Mouse (Mus musculus): ENCODE results near the gene Tmem135. TPM values are rescaled to one million over a fixed set of nuclear protein-coding genes. Genes with fewer than 3 reads are reported as not detected.

The Tmem135 gene
- polyA plus RNA-seq, 1 experiment from 2014 or later: 36.3 TPM

GRCm38 (mm10) chr7:89407006-89407940, 3.3 kb upstream of the Tmem135 start:
- Histone ChIP-seq H3K9me3 (replicated peaks; ENCODE audit: control insufficient read depth, low read length) (no peaks in the 10 kb centered on the region), H3K9ac (ENCODE audit: low read length) (peak overlapping the region; percentile 37; the same call in 1 of the 2 replicates), H3K36me3 (ENCODE audit: control insufficient read depth, insufficient read depth, low read length) (peaks cover under 1% of the 10 kb centered on the region; the same call in 1 of the 2 replicates), H3K27ac (ENCODE audit: low read length) (peak overlapping the region; percentile 47; the same call in 1 of the 2 replicates), H3K4me3 (replicated peaks; ENCODE audit: low read length) (peak overlapping the region; percentile 30), H3K4me1 (ENCODE audit: control insufficient read depth, insufficient read depth, low read length) (peaks cover 38% of the 10 kb centered on the region), H3K4me2 (ENCODE audit: low read depth, low read length) (peak overlapping the region; percentile 60), H3K27me3 (ENCODE audit: control insufficient read depth, insufficient read depth, low read length) (no peaks in the 10 kb centered on the region)
- no peak for ATAC-seq (ENCODE audit: insufficient read depth, low FRiP score)
- 73% methylated on average over 24 of the region's 24 CpGs for WGBS

- Histone ChIP-seq H3K4me2 (ENCODE audit: low read depth, low read length) (peak overlapping the region; percentile 60), H3K9ac (ENCODE audit: low read length) (peak overlapping the region; percentile 57), H3K4me1 (ENCODE audit: control insufficient read depth, insufficient read depth, low read length) (peaks cover 39% of the 10 kb centered on the region), H3K9me3 (replicated peaks; ENCODE audit: control insufficient read depth, low read length) (no peaks in the 10 kb centered on the region), H3K4me3 (replicated peaks; ENCODE audit: low read length) (peak overlapping the region; percentile 50), H3K27ac (ENCODE audit: low read length) (peak overlapping the region; percentile 61), H3K36me3 (ENCODE audit: control insufficient read depth, insufficient read depth, low read length) (no peaks in the 10 kb centered on the region; the same call in 1 of the 2 replicates), H3K27me3 (ENCODE audit: control insufficient read depth, insufficient read depth, low read length) (no peaks in the 10 kb centered on the region)
- 10% methylated on average over 1 of the region's 1 CpGs for WGBS
- no peak for ATAC-seq (ENCODE audit: insufficient read depth, low FRiP score)
Observed at GRCm38 (mm10) chr7:89406011-89406410, 2.0 kb upstream of the Tmem135 start.

- no peak for ATAC-seq (ENCODE audit: insufficient read depth, low FRiP score)
- under 1% methylated on average over 35 of the region's 35 CpGs for WGBS
Observed at GRCm38 (mm10) chr7:89404734-89405440, 865 bp upstream of the Tmem135 start.

GRCm38 (mm10) chr7:89403053-89403972, 709 bp downstream of the Tmem135 start:
- peak overlapping the region; percentile 80 for H3K4me2 ChIP-seq (ENCODE audit: low read depth, low read length)
- peak; percentile 86 for ATAC-seq (ENCODE audit: insufficient read depth, low FRiP score)
- 4% methylated on average over 52 of the region's 52 CpGs for WGBS
- H3K9ac ChIP-seq (ENCODE audit: low read length): peak overlapping the region; percentile 74
- H3K4me1 ChIP-seq (ENCODE audit: control insufficient read depth, insufficient read depth, low read length): peaks cover 20% of the 10 kb centered on the region
- H3K27ac ChIP-seq (ENCODE audit: low read length): peak overlapping the region; percentile 94
- H3K9me3 ChIP-seq (replicated peaks; ENCODE audit: control insufficient read depth, low read length): no peaks in the 10 kb centered on the region
- H3K4me3 ChIP-seq (replicated peaks; ENCODE audit: low read length): peak overlapping the region; percentile 96
- no peaks in the 10 kb centered on the region for H3K36me3 ChIP-seq (ENCODE audit: control insufficient read depth, insufficient read depth, low read length)
- H3K27me3 ChIP-seq (ENCODE audit: control insufficient read depth, insufficient read depth, low read length): no peaks in the 10 kb centered on the region

More at GRCm38 (mm10) chr7:89404734-89405440, 865 bp upstream of the Tmem135 start:
- Histone ChIP-seq H3K4me3 (replicated peaks; ENCODE audit: low read length) (peak overlapping the region; percentile 96), H3K27ac (ENCODE audit: low read length) (peak overlapping the region; percentile 92), H3K4me1 (ENCODE audit: control insufficient read depth, insufficient read depth, low read length) (peaks cover 33% of the 10 kb centered on the region), H3K9ac (ENCODE audit: low read length) (peak overlapping the region; percentile 96), H3K9me3 (replicated peaks; ENCODE audit: control insufficient read depth, low read length) (no peaks in the 10 kb centered on the region), H3K36me3 (ENCODE audit: control insufficient read depth, insufficient read depth, low read length) (no peaks in the 10 kb centered on the region; the same call in 1 of the 2 replicates), H3K27me3 (ENCODE audit: control insufficient read depth, insufficient read depth, low read length) (no peaks in the 10 kb centered on the region), H3K4me2 (ENCODE audit: low read depth, low read length) (peak overlapping the region; percentile 80)

GRCm38 (mm10) chr7:89401936-89402335, 2.1 kb downstream of the Tmem135 start:
- H3K4me3 ChIP-seq (replicated peaks; ENCODE audit: low read length): no peak overlapping the region
- no peaks in the 10 kb centered on the region for H3K9me3 ChIP-seq (replicated peaks; ENCODE audit: control insufficient read depth, low read length)
- H3K4me1 ChIP-seq (ENCODE audit: control insufficient read depth, insufficient read depth, low read length): peaks cover 12% of the 10 kb centered on the region
- WGBS: 63% methylated on average over 3 of the region's 3 CpGs
- H3K27me3 ChIP-seq (ENCODE audit: control insufficient read depth, insufficient read depth, low read length): no peaks in the 10 kb centered on the region
- H3K9ac ChIP-seq (ENCODE audit: low read length): no peak overlapping the region
- no peak overlapping the region for H3K4me2 ChIP-seq (ENCODE audit: low read depth, low read length)
- H3K27ac ChIP-seq (ENCODE audit: low read length): no peak overlapping the region
- ATAC-seq (ENCODE audit: insufficient read depth, low FRiP score): no peak
- no peaks in the 10 kb centered on the region for H3K36me3 ChIP-seq (ENCODE audit: control insufficient read depth, insufficient read depth, low read length)

GRCm38 (mm10) chr7:89401136-89401858, 2.7 kb downstream of the Tmem135 start:
- H3K27me3 ChIP-seq (ENCODE audit: control insufficient read depth, insufficient read depth, low read length): no peaks in the 10 kb centered on the region
- 73% methylated on average over 11 of the region's 11 CpGs for WGBS
- no peak overlapping the region for H3K27ac ChIP-seq (ENCODE audit: low read length)
- peaks cover 9% of the 10 kb centered on the region; the same call in 1 of the 2 replicates for H3K4me1 ChIP-seq (ENCODE audit: control insufficient read depth, insufficient read depth, low read length)
- H3K9me3 ChIP-seq (replicated peaks; ENCODE audit: control insufficient read depth, low read length): no peaks in the 10 kb centered on the region
- H3K36me3 ChIP-seq (ENCODE audit: control insufficient read depth, insufficient read depth, low read length): no peaks in the 10 kb centered on the region
- no peak for ATAC-seq (ENCODE audit: insufficient read depth, low FRiP score)
- no peak overlapping the region for H3K4me3 ChIP-seq (replicated peaks; ENCODE audit: low read length)
- no peak overlapping the region for H3K4me2 ChIP-seq (ENCODE audit: low read depth, low read length)
- H3K9ac ChIP-seq (ENCODE audit: low read length): no peak overlapping the region

- WGBS: 93% methylated on average over 2 of the region's 2 CpGs
- Histone ChIP-seq H3K4me3 (replicated peaks; ENCODE audit: low read length) (no peak overlapping the region), H3K9ac (ENCODE audit: low read length) (no peak overlapping the region), H3K4me1 (ENCODE audit: control insufficient read depth, insufficient read depth, low read length) (peaks cover 9% of the 10 kb centered on the region; the same call in 1 of the 2 replicates), H3K9me3 (replicated peaks; ENCODE audit: control insufficient read depth, low read length) (no peaks in the 10 kb centered on the region), H3K36me3 (ENCODE audit: control insufficient read depth, insufficient read depth, low read length) (no peaks in the 10 kb centered on the region), H3K27me3 (ENCODE audit: control insufficient read depth, insufficient read depth, low read length) (no peaks in the 10 kb centered on the region), H3K27ac (ENCODE audit: low read length) (no peak overlapping the region), H3K4me2 (ENCODE audit: low read depth, low read length) (no peak overlapping the region)
- ATAC-seq (ENCODE audit: insufficient read depth, low FRiP score): no peak
Observed at GRCm38 (mm10) chr7:89400721-89401120, 3.3 kb downstream of the Tmem135 start.
